Mouse (Mus musculus) kidney, adult 10 weeks (tissue): ENCODE measurements around the gene Gipc2. TPM values are rescaled to one million over a fixed set of nuclear protein-coding genes. Genes with fewer than 3 reads are reported as not detected.

Source experiments
- polyA plus RNA-seq: library from polyadenylated mRNA; stranded (reverse); fragments of 350-450 nt; fragmentation: Illumina TruSeq; extraction: RNeasy Lipid Tissue Mini Kit (QIAGEN cat#74804); gene quantifications from one replicate; pipeline ENCODE4 v1.2.3, GENCODE M21; 2014; ENCODE audit warnings: low read depth, low replicate concordance

Gene Gipc2
- polyA plus RNA-seq, result 513 TPM

GRCm38 (mm10) chr3:152166099-152166423 lies at the start of gene Gipc2:
Gipc2 (minus strand) TSS chr3:152166230.

GRCm38 (mm10) chr3:152209967-152210634 lies 44.1 kb upstream of the Gipc2 start, which contains the start of the genes Dnajb4 and Fubp1:
Dnajb4 (minus strand) TSS chr3:152210302.
Fubp1 (plus strand) TSS chr3:152210422.

Other genes starting within 250 kb of the Gipc2 start
- gene Dnajb4, start 44.1 kb upstream of the Gipc2 start, polyA plus RNA-seq, result 131 TPM
- 106 TPM for gene Fubp1, start 44.2 kb upstream of the Gipc2 start, polyA plus RNA-seq
- 29.9 TPM for gene Nexn, start 100.1 kb upstream of the Gipc2 start, polyA plus RNA-seq
- 36.4 TPM for gene Miga1, start 174.2 kb upstream of the Gipc2 start, polyA plus RNA-seq
- gene Usp33, start 180.2 kb upstream of the Gipc2 start, polyA plus RNA-seq, result 116 TPM
- 53.5 TPM for gene Zzz3, start 229.2 kb upstream of the Gipc2 start, polyA plus RNA-seq